Mouse (Mus musculus) gastrocnemius, postnatal 4 days (tissue): ENCODE results near the gene Pitpna. TPM values are rescaled to one million over a fixed set of nuclear protein-coding genes. Genes with fewer than 3 reads are reported as not detected.

Source experiments
- DNase-seq, 2 experiments: peaks; one replicate each; pipeline ENCODE4 v3.0.0; 2021 to 2022; ENCODE audit warnings: low spot score in 2 of 2, mixed read lengths in 2 of 2
- total RNA-seq, 2 experiments: library from RNA; stranded (reverse); gene quantifications; 2 replicates each; pipeline ENCODE4 v1.2.3; 2021

Pitpna gene
- total RNA-seq, 2 experiments from 2014 or later = 106 to 117 TPM

DNA sequence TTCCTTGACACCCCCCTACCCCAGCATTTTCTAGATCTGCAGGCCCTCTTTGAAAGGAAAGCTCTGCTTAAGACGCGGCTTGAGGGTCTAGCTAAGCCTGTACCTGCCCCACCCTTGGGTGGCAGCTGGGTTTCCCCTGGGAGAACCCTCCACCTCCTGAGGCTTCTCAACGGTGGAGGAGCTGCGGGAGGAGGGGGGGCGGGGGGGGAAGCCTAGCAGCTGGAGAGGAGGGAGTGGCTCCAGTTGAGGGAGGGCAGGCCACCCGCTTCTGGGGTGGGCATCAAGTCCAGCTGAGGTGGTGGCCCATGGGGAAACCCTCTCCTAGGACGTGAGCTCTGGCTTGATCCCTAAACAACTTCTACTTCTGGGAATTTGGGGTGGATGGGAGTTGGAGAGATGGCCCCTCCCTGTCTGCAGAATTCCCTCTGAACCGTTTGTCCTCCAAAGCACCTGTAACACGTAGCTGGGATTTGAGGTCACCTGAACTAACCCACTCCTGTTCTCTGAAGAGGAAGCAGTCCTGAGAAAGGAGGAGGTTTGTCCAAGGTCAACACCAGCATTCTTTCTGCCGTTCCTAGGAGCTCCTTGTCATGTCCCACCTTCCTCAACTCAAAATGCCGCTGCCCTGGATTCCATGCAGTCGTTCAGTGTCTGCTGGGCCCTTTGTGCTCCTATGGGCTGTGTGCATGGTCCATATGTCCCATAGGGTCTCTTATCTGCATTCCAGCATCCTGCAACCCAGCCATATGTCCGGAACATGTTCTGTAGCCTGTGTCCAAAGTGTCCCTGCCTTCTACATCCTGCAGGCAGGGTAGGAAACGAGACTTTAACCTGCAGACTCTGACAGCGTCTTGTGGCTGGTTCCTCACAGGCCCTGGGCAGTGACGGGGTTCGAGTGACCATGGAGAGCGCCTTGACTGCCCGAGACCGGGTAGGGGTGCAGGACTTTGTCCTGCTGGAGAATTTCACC lies 69.0 kb downstream of the Pitpna start:
- DNase-seq = no peak

DNA sequence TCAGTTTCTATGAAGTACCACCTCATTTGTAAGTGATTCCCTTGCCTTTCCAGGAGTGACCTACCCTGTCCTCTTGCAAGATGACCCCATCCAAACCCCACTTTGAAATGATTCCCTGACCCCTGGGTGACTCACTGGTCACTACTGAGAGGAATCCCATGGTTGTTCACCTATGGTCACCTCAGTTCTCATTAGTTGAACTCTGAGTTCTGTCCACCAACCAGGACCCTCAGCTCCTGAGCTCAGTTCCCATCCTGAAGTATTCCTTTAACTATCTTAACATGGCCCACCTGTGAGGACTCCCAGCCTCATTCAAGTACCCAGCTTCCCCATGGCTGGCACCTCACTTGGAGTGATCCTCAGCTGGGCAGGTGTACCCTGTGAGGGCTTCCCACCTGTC lies 69.9 kb downstream of the Pitpna start:
- no peak for DNase-seq

DNA sequence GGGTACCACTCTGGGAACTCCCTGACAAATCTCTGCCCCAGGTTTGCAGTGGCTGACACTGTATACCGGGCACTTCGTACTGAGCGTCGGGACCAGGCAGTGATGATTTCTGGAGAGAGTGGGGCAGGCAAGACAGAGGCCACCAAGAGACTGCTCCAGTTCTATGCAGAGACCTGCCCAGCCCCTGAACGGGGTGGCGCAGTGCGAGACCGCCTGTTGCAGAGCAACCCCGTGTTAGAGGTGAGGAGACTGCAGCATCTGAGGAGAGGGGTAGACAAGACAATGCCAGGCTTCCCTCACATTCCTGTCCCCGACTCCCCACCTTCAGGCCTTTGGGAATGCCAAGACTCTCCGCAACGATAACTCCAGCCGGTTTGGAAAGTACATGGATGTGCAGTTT lies 70.4 kb downstream of the Pitpna start:
- DNase-seq = no peak

DNA sequence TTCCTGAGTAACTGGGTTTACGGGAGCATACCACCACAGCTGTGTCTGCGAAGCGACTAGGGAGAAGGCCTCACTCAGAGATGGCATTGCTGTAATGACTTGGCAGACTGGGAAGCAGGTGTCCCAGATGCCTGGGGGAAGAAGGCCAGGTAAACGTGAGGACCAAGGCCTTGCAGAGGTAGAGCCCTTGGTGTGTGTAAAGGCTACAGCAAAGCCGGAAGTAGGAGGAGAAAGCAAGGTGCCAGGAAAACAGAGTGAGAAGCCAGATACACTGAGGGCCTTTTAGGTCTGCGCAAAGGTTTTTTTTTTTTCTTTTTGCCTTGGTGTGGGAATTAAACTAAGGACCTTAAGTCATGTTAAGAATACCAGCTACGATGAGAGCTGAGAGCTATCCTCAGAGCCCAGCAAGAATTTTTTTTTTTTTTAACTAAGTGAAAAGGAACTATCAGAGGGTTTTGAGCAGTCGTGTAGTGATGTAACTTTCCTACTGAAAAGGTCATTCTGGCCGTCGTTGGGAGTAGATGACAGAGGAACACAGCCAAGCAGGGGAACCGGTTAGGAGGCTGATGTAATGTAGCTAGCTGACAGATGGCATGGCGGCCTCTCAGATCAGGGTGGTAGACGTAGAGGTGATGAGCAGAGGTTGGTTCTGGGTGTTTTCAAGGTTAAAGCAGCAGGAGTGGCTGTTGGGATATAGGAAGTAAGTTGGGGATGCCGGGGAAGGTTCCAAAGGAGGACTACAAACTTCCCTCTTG lies 71.3 kb downstream of the Pitpna start:
- no peak for DNase-seq

DNA sequence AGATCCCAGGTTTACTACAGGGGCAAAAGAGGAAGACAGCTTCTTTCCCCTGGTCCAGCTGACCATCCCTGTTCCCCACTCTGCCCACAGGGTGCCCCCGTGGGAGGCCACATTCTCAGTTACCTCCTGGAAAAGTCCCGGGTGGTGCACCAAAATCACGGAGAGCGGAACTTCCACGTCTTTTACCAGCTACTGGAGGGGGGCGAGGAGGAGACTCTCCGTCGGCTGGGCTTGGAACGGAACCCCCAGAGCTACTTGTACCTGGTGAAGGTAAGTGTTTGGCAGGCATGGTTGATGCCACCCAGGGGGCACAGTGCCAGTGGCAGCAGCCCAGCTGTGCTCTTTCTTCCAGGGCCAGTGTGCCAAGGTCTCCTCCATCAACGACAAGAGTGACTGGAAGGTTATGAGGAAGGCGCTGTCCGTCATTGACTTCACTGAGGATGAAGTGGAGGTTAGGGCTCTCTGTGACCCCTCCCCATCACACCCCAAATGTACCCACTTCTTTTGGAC lies 72.2 kb downstream of the Pitpna start:
- no peak for DNase-seq

DNA sequence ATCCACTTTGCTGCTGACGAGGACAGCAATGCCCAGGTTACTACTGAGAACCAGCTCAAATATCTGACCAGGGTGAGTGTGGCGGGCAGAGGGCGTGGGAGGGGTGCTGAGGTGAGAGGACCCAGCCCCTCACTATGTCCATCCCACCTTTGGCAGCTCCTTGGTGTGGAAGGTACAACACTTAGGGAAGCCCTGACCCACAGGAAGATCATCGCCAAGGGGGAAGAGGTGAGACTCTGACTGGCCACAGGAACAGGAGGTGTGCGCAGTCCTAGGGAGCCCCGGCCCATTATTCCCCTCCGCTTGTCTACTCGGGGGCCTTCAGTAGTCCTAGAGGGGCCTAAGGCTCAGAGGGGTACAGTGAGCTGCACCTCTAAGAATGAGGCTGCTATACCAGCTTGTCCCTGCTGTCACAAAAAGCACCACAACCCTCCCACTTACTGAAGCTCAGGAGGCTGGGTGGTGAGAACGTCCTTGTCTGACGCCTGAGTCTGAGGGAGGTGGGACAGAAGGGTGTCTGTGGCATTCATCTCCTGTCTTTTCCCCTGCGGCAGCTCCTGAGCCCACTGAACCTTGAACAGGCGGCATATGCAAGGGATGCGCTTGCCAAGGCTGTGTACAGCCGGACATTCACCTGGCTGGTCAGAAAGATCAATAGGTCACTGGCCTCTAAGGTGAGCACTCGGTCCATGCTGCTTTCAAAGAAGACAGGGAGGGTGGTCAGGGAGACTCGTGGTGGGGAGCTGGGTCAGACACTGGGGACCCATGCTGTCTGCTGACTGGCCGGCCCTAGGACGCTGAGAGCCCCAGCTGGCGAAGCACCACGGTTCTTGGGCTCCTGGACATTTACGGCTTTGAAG lies 73.3 kb downstream of the Pitpna start:
- no peak for DNase-seq

DNA sequence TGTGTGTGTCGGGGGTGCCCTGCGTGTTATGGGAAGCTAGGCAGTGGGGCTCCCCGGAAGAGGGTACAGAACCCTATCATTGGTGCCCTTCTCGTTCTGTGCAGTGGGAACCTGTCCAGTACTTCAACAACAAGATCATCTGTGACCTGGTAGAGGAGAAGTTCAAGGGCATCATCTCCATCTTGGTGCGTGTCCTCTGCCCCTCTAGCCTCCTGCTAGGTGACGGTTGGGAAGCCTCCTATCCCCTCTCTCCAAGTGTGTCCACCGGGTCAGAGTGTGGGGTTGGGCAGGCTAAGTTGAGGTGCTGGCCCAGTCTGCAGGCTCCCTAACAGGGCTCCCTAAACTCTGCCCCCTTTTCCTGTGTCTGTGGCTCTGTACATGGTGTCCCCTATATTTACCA lies 74.2 kb downstream of the Pitpna start:
- DNase-seq = no peak

DNA sequence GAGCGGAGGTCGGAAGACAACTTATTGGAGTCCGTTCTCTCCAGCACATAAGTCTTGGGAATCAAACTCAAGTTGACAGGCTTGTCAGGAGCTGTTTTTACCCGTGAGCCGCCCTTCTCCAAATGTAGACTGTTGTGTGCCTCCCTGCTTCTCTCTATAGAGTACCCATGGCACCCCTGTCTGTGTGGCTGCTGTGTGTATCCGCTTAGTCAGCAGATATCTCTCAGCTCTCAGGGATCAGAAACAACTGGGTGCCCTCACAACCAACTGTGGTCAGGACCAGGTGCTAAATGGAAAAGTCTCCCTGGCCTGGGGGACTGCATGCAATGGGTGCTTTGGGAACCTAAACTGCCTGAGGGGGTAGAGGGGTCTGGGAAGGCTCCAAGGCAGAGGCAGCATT lies 78.4 kb downstream of the Pitpna start:
- DNase-seq = no peak

DNA sequence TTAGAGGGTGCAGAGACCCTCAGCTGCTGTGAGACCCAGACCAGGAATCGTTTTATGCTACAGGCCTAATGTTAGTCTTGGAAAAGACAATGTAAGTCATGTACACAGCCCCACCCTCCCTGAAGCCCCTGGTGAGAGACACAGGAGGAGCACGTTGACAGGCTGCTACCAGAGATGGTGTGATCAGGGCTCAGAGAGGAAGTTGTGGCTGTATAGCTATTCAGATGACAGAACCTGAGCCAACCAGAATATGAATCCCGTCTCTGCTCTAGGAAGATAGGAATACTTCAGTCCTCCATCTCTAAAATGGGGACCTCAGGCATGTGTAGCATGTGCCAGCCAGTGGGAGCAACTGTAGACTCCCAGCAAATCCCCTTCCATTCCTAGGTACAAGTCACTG lies 80.7 kb downstream of the Pitpna start:
- no peak for DNase-seq

DNA sequence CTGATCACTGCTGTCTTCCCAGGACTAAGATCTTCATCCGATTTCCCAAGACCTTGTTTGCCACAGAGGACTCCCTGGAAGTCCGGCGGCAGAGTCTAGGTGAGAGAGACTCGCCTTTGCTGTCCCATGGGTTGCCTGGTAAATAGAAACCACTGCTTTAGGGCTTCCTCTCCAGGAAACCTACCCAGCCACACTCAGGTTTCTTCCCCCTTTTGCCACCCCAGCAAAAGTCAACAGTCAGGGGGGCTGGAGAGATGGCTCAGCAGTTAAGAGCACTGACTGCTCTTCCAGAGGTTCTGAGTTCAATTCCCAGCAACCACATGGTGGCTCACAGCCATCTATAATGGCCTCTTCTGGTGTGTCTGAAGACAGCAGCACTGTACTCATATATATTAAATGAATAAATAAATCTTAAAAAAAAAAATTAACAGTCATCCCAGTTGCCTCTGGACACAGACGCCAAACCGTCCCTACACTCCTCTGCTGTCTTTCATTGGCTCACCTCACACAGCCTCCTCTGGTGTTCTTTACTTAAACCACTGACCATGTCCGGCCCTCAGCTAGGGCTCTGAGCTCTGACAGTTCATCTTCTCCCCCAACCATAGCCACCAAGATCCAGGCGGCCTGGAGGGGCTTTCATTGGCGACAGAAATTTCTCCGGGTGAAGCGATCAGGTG lies 81.4 kb downstream of the Pitpna start:
- DNase-seq = no peak

DNA sequence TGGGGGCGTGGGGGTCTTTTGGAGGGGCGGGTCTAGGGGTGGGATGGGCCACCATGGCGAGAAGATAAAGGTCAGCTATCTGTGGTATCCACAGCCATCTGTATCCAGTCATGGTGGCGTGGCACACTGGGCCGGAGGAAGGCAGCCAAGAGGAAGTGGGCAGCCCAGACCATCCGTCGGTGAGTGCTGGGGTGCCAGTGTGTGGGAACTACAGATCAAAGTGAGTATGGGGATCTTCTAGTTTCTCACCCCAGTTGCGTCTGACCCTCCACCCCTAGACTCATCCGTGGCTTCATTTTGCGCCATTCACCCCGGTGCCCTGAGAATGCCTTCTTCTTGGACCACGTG lies 81.9 kb downstream of the Pitpna start:
- no peak for DNase-seq

DNA sequence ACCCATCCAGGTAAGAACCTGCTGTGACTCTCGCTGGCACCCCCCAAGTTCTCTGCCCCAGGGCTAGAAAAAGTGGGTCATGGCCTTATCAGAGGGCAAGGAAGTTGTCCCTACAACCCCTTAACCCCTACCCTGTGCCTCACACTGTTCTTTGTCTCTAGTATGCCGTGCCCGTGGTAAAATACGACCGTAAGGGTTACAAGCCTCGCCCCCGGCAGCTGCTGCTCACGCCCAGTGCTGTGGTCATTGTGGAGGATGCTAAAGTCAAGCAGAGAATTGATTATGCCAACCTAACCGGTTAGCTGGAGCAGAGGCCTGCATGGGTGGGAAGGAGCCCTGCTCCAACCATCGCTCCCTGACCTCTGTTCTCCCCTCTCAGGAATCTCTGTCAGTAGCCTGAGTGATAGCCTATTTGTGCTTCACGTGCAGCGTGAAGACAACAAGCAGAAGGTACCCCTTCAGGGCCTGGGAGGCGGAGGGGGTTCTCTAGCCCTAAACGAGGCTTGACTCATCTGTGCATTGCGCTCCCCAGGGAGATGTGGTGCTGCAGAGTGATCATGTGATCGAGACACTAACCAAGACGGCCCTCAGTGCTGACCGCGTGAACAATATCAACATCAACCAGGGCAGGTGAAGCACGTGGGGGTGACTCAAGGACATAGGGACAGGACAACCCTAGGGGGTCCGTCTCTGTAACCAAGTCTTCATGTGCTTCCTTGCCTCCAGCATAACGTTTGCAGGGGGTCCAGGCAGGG lies 83.7 kb downstream of the Pitpna start:
- DNase-seq = no peak

DNA sequence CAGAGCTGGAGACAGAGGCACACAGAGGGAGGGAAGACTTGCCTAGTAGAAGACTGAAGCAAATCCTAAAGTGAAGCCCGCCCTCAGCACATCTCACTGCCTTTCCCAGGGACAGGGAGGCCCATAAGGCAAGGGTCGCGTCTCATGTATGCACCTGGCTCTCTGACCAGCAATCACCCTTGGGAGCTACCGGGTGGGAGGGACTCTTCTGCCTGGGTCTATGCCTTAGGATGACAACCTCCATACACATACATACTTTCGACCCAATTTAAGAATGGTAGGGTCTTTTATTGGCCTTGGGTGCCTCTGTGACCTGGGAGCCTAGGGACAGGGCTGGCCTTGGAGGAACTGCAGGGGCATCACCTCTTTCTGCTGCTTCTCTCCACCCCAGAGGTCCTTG lies 85.5 kb downstream of the Pitpna start:
- no peak for DNase-seq

DNA sequence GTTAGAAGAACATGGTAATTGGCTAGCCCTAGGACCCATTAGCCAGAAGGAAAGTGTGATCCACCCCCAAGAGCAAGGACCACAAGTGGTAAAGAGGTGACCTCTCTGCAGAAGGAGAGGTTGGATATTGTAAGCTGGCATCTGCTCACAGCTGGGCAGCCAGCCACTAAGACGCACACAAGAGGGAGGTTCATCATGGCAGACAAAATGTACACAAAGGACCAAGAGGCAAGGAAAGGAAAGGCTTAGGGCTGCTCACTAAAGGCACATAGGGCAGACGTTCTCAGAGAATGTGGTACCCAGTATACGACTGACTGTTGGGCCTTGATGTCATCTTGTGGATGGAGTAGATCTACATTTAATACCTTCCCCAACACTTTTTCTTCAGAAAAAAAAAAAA lies 87.0 kb downstream of the Pitpna start:
- no peak for DNase-seq

DNA sequence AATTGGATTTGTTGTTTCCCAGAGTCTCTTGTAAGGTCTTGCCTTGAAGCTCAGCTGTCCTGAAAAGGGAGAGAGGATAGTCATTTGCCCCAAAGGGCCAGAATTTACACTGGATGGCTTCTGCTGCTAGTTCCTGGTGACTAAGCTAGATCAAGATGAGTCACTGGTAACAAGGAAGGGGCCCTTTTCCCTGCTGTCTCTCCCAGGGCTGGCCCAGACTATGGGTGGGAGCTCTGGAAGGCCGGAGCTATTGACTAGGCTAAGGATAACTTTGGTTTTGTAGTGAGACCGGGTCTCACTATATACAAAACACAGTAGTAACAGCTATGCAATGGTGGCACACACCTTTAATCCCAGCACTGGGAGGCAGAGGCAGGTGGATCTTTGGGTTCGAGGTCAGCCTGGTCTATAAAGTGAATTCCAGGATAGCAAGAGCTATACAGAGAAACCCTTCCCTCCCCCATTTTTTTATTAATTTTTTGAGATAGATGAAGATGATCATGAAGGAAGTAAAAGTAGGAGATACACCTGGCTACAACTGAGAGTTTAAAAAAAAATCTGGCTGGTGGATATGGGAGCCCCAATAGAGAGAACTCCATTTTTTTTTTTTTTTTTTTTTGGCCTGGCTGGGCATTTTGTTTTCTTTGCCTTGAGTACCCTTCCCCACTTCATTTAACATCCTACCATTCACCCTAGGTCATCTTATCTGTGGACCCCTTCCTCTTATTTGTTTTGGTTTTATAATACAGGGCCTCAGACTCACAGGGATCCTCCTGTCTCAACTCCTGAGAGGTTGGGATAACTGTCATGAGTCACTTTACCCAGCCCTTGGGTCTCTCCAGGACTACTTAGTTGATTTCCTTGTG lies 90.2 kb downstream of the Pitpna start:
- no peak for DNase-seq
